In the genomic region with DNA sequence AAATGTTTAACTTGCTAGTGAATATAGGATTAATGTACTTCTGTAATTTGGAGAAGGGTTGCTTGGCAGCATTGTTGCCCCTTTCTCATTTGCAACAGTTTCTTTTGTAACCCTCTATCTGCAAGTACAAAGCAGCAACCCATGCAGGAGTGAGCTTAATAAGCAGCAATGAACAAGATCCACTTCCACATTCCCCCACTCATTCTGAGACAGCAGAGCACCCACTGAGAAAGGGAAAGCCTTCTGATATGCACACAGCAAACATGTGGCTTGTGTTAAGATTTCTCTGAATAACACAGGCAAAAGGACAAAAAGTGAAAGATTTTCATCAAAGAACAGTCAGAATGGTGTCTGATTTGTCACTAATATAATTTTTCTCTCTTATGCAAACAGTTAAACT, we compare ENCODE assay signal across 26 mouse cellular contexts.
DNase-seq lines count a peak whose midpoint lies in the region; ATAC-seq and TF ChIP-seq lines count a peak whose summit lies in the region.
"Had no signal": no experiment of that assay in that cellular context is flagged by ENCODE, and none has a peak within 500 bp of the region (broad histone marks: within the 10 kb centered on the region; RNA-seq: fewer than 3 reads in every experiment).

No protein-coding gene starts in this region.

- H3K4me2 ChIP-seq in hindbrain, embryonic 12.5 days (replicated peaks): no peak overlapping the region
- H3K4me2 ChIP-seq in hindbrain, embryonic 16.5 days (ENCODE audit: low read length): no peak overlapping the region
- H3K4me2 ChIP-seq in midbrain, embryonic 16.5 days (ENCODE audit: low read length): no peak overlapping the region
- H3K4me2 ChIP-seq in kidney, embryonic 14.5 days (replicated peaks; ENCODE audit: low read depth, low read length): no peak overlapping the region
- H3K4me2 ChIP-seq: forebrain, embryonic 12.5 days; heart, embryonic 15.5 days; lung, embryonic 15.5 days; neural tube, embryonic 13.5 days had no signal

- no peaks in the 10 kb centered on the region for H3K9me3 ChIP-seq in hindbrain, embryonic 12.5 days (replicated peaks)
- H3K9me3 ChIP-seq in hindbrain, embryonic 16.5 days (ENCODE audit: control insufficient read depth, low read length): no peaks in the 10 kb centered on the region
- no peaks in the 10 kb centered on the region for H3K9me3 ChIP-seq in limb, embryonic 10.5 days (replicated peaks)
- no peaks in the 10 kb centered on the region for H3K9me3 ChIP-seq in midbrain, embryonic 16.5 days (replicated peaks; ENCODE audit: control insufficient read depth, low read length, poor library complexity, severe bottlenecking)
- H3K9me3 ChIP-seq in kidney, embryonic 14.5 days (ENCODE audit: control insufficient read depth, low read length): no peaks in the 10 kb centered on the region
- H3K9me3 ChIP-seq: forebrain, embryonic 12.5 days; heart, embryonic 15.5 days; lung, embryonic 15.5 days; neural tube, embryonic 13.5 days had no signal

- DNase-seq in brain, embryonic 14.5 days (ENCODE audit: low read depth): peak; percentile 61
- DNase-seq in limb, embryonic 10.5 days (ENCODE audit: low spot score): no peak
- DNase-seq in kidney, postnatal 36 days: no peak
- DNase-seq: adrenal gland, postnatal 14 days; cerebellum, adult 8-10 months; cerebellum, postnatal 36 days; gastrocnemius, postnatal 36 days; heart, postnatal 36 days; kidney, adult 2 months; kidney, postnatal 10 days; layer of hippocampus, postnatal 36 days; lung, postnatal 36 days; thymus, adult 18-20 months; thymus, postnatal 36 days had no signal

- no peak overlapping the region for H3K4me3 ChIP-seq in hindbrain, embryonic 12.5 days
- no peak overlapping the region for H3K4me3 ChIP-seq in hindbrain, embryonic 16.5 days (ENCODE audit: low read length)
- no peak overlapping the region for H3K4me3 ChIP-seq in limb, embryonic 10.5 days
- H3K4me3 ChIP-seq in midbrain, embryonic 16.5 days (ENCODE audit: low read depth, low read length): no peak overlapping the region
- H3K4me3 ChIP-seq in kidney, embryonic 14.5 days (ENCODE audit: low read length): no peak overlapping the region
- H3K4me3 ChIP-seq: forebrain, embryonic 12.5 days; heart, embryonic 15.5 days; layer of hippocampus, adult 2 months; lung, embryonic 15.5 days; myocyte; neural tube, embryonic 13.5 days had no signal

- H3K27me3 ChIP-seq in hindbrain, embryonic 12.5 days: no peaks in the 10 kb centered on the region
- H3K27me3 ChIP-seq in hindbrain, embryonic 16.5 days (replicated peaks; ENCODE audit: control insufficient read depth, insufficient read depth, low read length): no peaks in the 10 kb centered on the region
- no peaks in the 10 kb centered on the region for H3K27me3 ChIP-seq in limb, embryonic 10.5 days (ENCODE audit: low read depth, poor library complexity, severe bottlenecking)
- no peaks in the 10 kb centered on the region for H3K27me3 ChIP-seq in midbrain, embryonic 16.5 days (ENCODE audit: control insufficient read depth, insufficient read depth, low read depth, low read length)
- no peaks in the 10 kb centered on the region for H3K27me3 ChIP-seq in kidney, embryonic 14.5 days (ENCODE audit: control insufficient read depth, insufficient read depth, low read length)
- H3K27me3 ChIP-seq: forebrain, embryonic 12.5 days; heart, embryonic 15.5 days; lung, embryonic 15.5 days; neural tube, embryonic 13.5 days had no signal

- TF ChIP-seq CTCF in brain, embryonic 14.5 days (IDR thresholded peaks at IDR 0.05; ENCODE audit: borderline replicate concordance, extremely low read depth, insufficient read depth, insufficient read length): no peak

- ATAC-seq in hindbrain, embryonic 12.5 days (ENCODE audit: low FRiP score): no peak
- ATAC-seq in hindbrain, embryonic 16.5 days: no peak
- ATAC-seq in midbrain, embryonic 16.5 days: 0 out of 2 replicates have a peak, but pooled peaks have one; percentile 46
- ATAC-seq in kidney, embryonic 14.5 days (ENCODE audit: low FRiP score, low TSS enrichment): no peak
- ATAC-seq: inflammation-experienced regulatory T-cells, adult 6 months had no signal

- H3K36me3 ChIP-seq in hindbrain, embryonic 12.5 days: no peaks in the 10 kb centered on the region
- H3K36me3 ChIP-seq in hindbrain, embryonic 16.5 days (ENCODE audit: control insufficient read depth, insufficient read depth, low read length): no peaks in the 10 kb centered on the region
- H3K36me3 ChIP-seq in limb, embryonic 10.5 days: no peaks in the 10 kb centered on the region
- H3K36me3 ChIP-seq in midbrain, embryonic 16.5 days (ENCODE audit: control insufficient read depth, insufficient read depth, low read length): no peaks in the 10 kb centered on the region
- H3K36me3 ChIP-seq in kidney, embryonic 14.5 days (ENCODE audit: control insufficient read depth, insufficient read depth, low read length): no peaks in the 10 kb centered on the region
- H3K36me3 ChIP-seq: forebrain, embryonic 12.5 days; heart, embryonic 15.5 days; lung, embryonic 15.5 days; neural tube, embryonic 13.5 days had no signal

- no peak overlapping the region for H3K9ac ChIP-seq in hindbrain, embryonic 12.5 days
- H3K9ac ChIP-seq in hindbrain, embryonic 16.5 days (ENCODE audit: low read depth, low read length): no peak overlapping the region
- no peak overlapping the region for H3K9ac ChIP-seq in midbrain, embryonic 16.5 days (ENCODE audit: low read depth, low read length)
- H3K9ac ChIP-seq in kidney, embryonic 14.5 days (ENCODE audit: low read depth, low read length): no peak overlapping the region
- H3K9ac ChIP-seq: forebrain, embryonic 12.5 days; heart, embryonic 15.5 days; liver, embryonic 14.5 days; lung, embryonic 15.5 days; neural tube, embryonic 13.5 days had no signal

- peak overlapping the region; percentile 48; the same call in 1 of the 2 replicates for H3K27ac ChIP-seq in hindbrain, embryonic 12.5 days
- H3K27ac ChIP-seq in hindbrain, embryonic 16.5 days (ENCODE audit: low read depth, low read length): no peak overlapping the region
- H3K27ac ChIP-seq in limb, embryonic 10.5 days: peak overlapping the region; percentile 31; the same call in 1 of the 2 replicates
- 0 out of 2 replicates have a peak overlapping the region, but pooled peaks have one; percentile 41 for H3K27ac ChIP-seq in midbrain, embryonic 16.5 days (ENCODE audit: low read length)
- no peak overlapping the region for H3K27ac ChIP-seq in kidney, embryonic 14.5 days (ENCODE audit: low read depth, low read length)
- H3K27ac ChIP-seq: forebrain, embryonic 12.5 days; heart, embryonic 15.5 days; layer of hippocampus, adult 2 months; liver, embryonic 14.5 days; lung, embryonic 15.5 days; neural tube, embryonic 13.5 days had no signal

- TF ChIP-seq POLR2A in brain, embryonic 14.5 days (IDR thresholded peaks at IDR 0.05; ENCODE audit: borderline replicate concordance, extremely low read depth, insufficient read depth, insufficient read length, poor library complexity, severe bottlenecking): no peak

- H3K4me1 ChIP-seq in hindbrain, embryonic 12.5 days: peaks cover 6% of the 10 kb centered on the region; the same call in 1 of the 2 replicates
- H3K4me1 ChIP-seq in hindbrain, embryonic 16.5 days (ENCODE audit: control insufficient read depth, insufficient read depth, low read depth, low read length): no peaks in the 10 kb centered on the region
- H3K4me1 ChIP-seq in limb, embryonic 10.5 days: peaks cover 19% of the 10 kb centered on the region
- H3K4me1 ChIP-seq in midbrain, embryonic 16.5 days (ENCODE audit: control insufficient read depth, insufficient read depth, low read length): peaks cover 17% of the 10 kb centered on the region; the same call in 1 of the 2 replicates
- no peaks in the 10 kb centered on the region for H3K4me1 ChIP-seq in kidney, embryonic 14.5 days (ENCODE audit: control insufficient read depth, insufficient read depth, low read length)
- H3K4me1 ChIP-seq: heart, embryonic 15.5 days; lung, embryonic 15.5 days had no signal

Comparison
In these comparisons a context has a peak if more than half of its experiments do, and no peak if none do; other contexts are left out.
1. H3K27ac ChIP-seq: peak in hindbrain, embryonic 12.5 days (single experiment), limb, embryonic 10.5 days (single experiment) and midbrain, embryonic 16.5 days (single experiment); none in hindbrain, embryonic 16.5 days (single experiment) and kidney, embryonic 14.5 days (single experiment).